Mouse (Mus musculus) kidney, adult 2 months (tissue): ENCODE measurements around the gene Ppara.

Source experiments
- CTCF ChIP-seq: fragments of 200-500 bp; conservative IDR thresholded peaks from 2 replicates; pipeline ENCODE4 v1.5.1; 2011; ENCODE audit warnings: low read depth, mild to moderate bottlenecking, control low read depth, low read length, moderate library complexity, mixed read lengths; ENCODE audit not compliant: insufficient read depth, insufficient read length
- POLR2A ChIP-seq: fragments of 200-500 bp; IDR thresholded peaks from one replicate; pipeline ENCODE4 v1.6.1; 2011; ENCODE audit warnings: low read depth, low read length, control low read depth

DNA sequence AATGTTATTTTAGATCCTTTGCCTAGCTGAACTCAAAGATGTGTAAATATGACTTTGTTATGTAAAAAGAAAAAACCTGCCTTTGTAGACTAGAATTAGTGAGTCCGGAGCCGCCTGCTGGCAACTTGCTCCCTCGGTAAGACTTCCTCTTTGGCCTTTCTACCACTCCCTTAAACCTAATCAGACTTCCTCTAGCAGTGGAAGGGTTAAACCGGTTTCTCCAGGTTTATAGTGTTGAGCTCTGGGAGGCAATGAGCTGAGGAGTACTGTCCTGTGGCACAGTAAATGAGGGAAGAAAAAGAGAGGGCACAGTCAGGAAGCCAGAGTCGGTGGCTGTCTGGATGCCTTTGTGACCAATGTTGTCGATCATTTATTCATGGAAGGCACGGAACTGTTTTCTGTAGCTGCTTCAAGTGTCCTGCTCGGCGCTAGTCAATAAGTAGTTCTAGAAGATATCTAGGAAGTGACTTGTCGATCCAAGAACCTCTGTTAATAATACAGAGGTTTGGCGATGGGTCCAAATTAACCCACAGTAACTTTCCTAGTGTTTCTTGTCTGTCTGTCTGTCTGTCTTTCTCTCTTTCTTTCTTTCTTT lies 37.5 kb downstream of the Ppara start:
- peak; percentile 36 for TF ChIP-seq CTCF
- TF ChIP-seq POLR2A: no peak
